Mouse (Mus musculus) midbrain, embryonic 10.5 days (tissue): ENCODE measurements around the gene Naxe. TPM values are rescaled to one million over a fixed set of nuclear protein-coding genes. Genes with fewer than 3 reads are reported as not detected.
A peak's percentile ranks its signal among the peaks of the same experiment; 100 is the strongest.

Experiments used
- DNase-seq: peaks from one replicate; pipeline ENCODE4 v3.0.0-alpha.2; 2017; ENCODE audit warnings: low spot score
- H3K27ac ChIP-seq: fragments of 300-500 bp; sonication (generic); replicated peaks from 2 replicates; pipeline ENCODE4 v1.5.1; 2016; ENCODE audit warnings: mild to moderate bottlenecking
- H3K27me3 ChIP-seq: fragments of 300-500 bp; sonication (generic); 2 replicates; pipeline ENCODE4 v1.6.1; 2016; ENCODE audit warnings: low read depth, mild to moderate bottlenecking; ENCODE audit not compliant: poor library complexity, severe bottlenecking
- H3K36me3 ChIP-seq: fragments of 300-500 bp; sonication (generic); 2 replicates; pipeline ENCODE4 v1.6.1; 2016; ENCODE audit warnings: mild to moderate bottlenecking, moderate library complexity
- H3K4me1 ChIP-seq: fragments of 300-500 bp; sonication (generic); 2 replicates; pipeline ENCODE4 v1.6.1; 2016
- H3K4me3 ChIP-seq: fragments of 300-500 bp; sonication (generic); 2 replicates; pipeline ENCODE4 v1.5.1; 2016; ENCODE audit warnings: mild to moderate bottlenecking, moderate library complexity
- H3K9me3 ChIP-seq: fragments of 300-500 bp; sonication (generic); replicated peaks from 2 replicates; pipeline ENCODE4 v1.6.1; 2016; ENCODE audit warnings: mild to moderate bottlenecking
- WGBS: fragments of 180-500 bp; shearing (Covaris S2); methylation state at CpG from one replicate; pipeline ENCODE4 v1.1.7; 2016; 5-methylcytosine and 5-hydroxymethylcytosine counted together
- polyA plus RNA-seq: library from polyadenylated mRNA; unstranded; fragments of >200 nt; fragmentation: Nextera tagmentation; extraction: Ambion mirVana; gene quantifications from 2 replicates; pipeline ENCODE4 v1.2.1, GENCODE M21; 2016

Gene Naxe
- 126 and 138 TPM in 2 replicates for polyA plus RNA-seq

GRCm38 (mm10) chr3:88057902-88058696 is at the start of gene Naxe:
Gene Naxe (minus strand): TSS chr3:88058495.
- H3K4me3 ChIP-seq, result peak within 1 kb of the TSS; percentile 77
- H3K9me3 ChIP-seq, result peaks cover 4% of the 10 kb centered on the region; the same call in 1 of the 2 replicates
- peaks cover 24% of the 10 kb centered on the region for H3K4me1 ChIP-seq
- H3K27me3 ChIP-seq, result no peaks in the 10 kb centered on the region
- under 1% methylated on average over 60 of the region's 60 CpGs for WGBS
- H3K36me3 ChIP-seq, result peaks cover 38% of the 10 kb centered on the region
- peak within 1 kb of the TSS; percentile 90 for H3K27ac ChIP-seq
- DNase-seq, result peak; percentile 93

GRCm38 (mm10) chr3:88106126-88106525 is 47.8 kb upstream of the Naxe start:
- Histone ChIP-seq H3K4me3 (no peak overlapping the region), H3K27me3 (no peaks in the 10 kb centered on the region), H3K27ac (no peak overlapping the region), H3K9me3 (no peaks in the 10 kb centered on the region), H3K36me3 (peaks cover 99% of the 10 kb centered on the region), H3K4me1 (no peaks in the 10 kb centered on the region)
- WGBS, result 78% methylated on average over 4 of the region's 4 CpGs
- no peak for DNase-seq

GRCm38 (mm10) chr3:88102611-88103010 is 44.3 kb upstream of the Naxe start:
- H3K4me1 ChIP-seq, result no peaks in the 10 kb centered on the region
- no peak for DNase-seq
- no peak overlapping the region for H3K4me3 ChIP-seq
- no peak overlapping the region for H3K27ac ChIP-seq
- WGBS, result 83% methylated on average over 6 of the region's 6 CpGs
- no peaks in the 10 kb centered on the region for H3K9me3 ChIP-seq
- H3K36me3 ChIP-seq, result peaks cover 97% of the 10 kb centered on the region
- H3K27me3 ChIP-seq, result no peaks in the 10 kb centered on the region

- peaks cover 97% of the 10 kb centered on the region for H3K36me3 ChIP-seq
- no peaks in the 10 kb centered on the region for H3K9me3 ChIP-seq
- no peaks in the 10 kb centered on the region for H3K27me3 ChIP-seq
- H3K4me1 ChIP-seq, result no peaks in the 10 kb centered on the region
- DNase-seq, result no peak
- H3K27ac ChIP-seq, result no peak overlapping the region
- H3K4me3 ChIP-seq, result no peak overlapping the region
- 93% methylated on average over 6 of the region's 6 CpGs for WGBS
These were observed 43.9 kb upstream of the Naxe start for GRCm38 (mm10) chr3:88102196-88102595.

GRCm38 (mm10) chr3:88101736-88102135 is 43.4 kb upstream of the Naxe start:
- no peaks in the 10 kb centered on the region for H3K9me3 ChIP-seq
- H3K4me1 ChIP-seq, result no peaks in the 10 kb centered on the region
- H3K36me3 ChIP-seq, result peaks cover 97% of the 10 kb centered on the region
- 93% methylated on average over 7 of the region's 7 CpGs for WGBS
- H3K27me3 ChIP-seq, result no peaks in the 10 kb centered on the region
- H3K27ac ChIP-seq, result no peak overlapping the region
- H3K4me3 ChIP-seq, result no peak overlapping the region
- DNase-seq, result no peak

GRCm38 (mm10) chr3:88100251-88100650 is 42.0 kb upstream of the Naxe start:
- Histone ChIP-seq H3K27me3 (no peaks in the 10 kb centered on the region), H3K4me3 (no peak overlapping the region), H3K9me3 (no peaks in the 10 kb centered on the region), H3K4me1 (no peaks in the 10 kb centered on the region), H3K27ac (no peak overlapping the region), H3K36me3 (peaks cover 93% of the 10 kb centered on the region)
- no peak for DNase-seq
- WGBS, result 97% methylated on average over 3 of the region's 3 CpGs

GRCm38 (mm10) chr3:88097666-88098065 is 39.4 kb upstream of the Naxe start:
- no peaks in the 10 kb centered on the region for H3K4me1 ChIP-seq
- H3K4me3 ChIP-seq, result no peak overlapping the region
- no peaks in the 10 kb centered on the region for H3K27me3 ChIP-seq
- WGBS, result 88% methylated on average over 6 of the region's 6 CpGs
- no peak for DNase-seq
- peaks cover 93% of the 10 kb centered on the region for H3K36me3 ChIP-seq
- H3K27ac ChIP-seq, result no peak overlapping the region
- no peaks in the 10 kb centered on the region for H3K9me3 ChIP-seq

GRCm38 (mm10) chr3:88094126-88094525 is 35.8 kb upstream of the Naxe start:
- Histone ChIP-seq H3K4me3 (no peak overlapping the region), H3K27ac (no peak overlapping the region), H3K4me1 (no peaks in the 10 kb centered on the region), H3K36me3 (peaks cover 96% of the 10 kb centered on the region), H3K9me3 (no peaks in the 10 kb centered on the region), H3K27me3 (no peaks in the 10 kb centered on the region)
- DNase-seq, result no peak
- WGBS, result 95% methylated on average over 5 of the region's 5 CpGs

- Histone ChIP-seq H3K9me3 (no peaks in the 10 kb centered on the region), H3K4me3 (no peak overlapping the region), H3K4me1 (no peaks in the 10 kb centered on the region), H3K36me3 (peaks cover 93% of the 10 kb centered on the region), H3K27me3 (no peaks in the 10 kb centered on the region), H3K27ac (no peak overlapping the region)
- 93% methylated on average over 6 of the region's 6 CpGs for WGBS
- DNase-seq, result no peak
These were observed 32.3 kb upstream of the Naxe start for GRCm38 (mm10) chr3:88090616-88091015.

- Histone ChIP-seq H3K9me3 (no peaks in the 10 kb centered on the region), H3K27me3 (no peaks in the 10 kb centered on the region), H3K36me3 (peaks cover 93% of the 10 kb centered on the region), H3K4me1 (no peaks in the 10 kb centered on the region), H3K27ac (no peak overlapping the region), H3K4me3 (no peak overlapping the region)
- 94% methylated on average over 7 of the region's 7 CpGs for WGBS
- DNase-seq, result no peak
These were observed 31.8 kb upstream of the Naxe start for GRCm38 (mm10) chr3:88090106-88090505.

- no peak overlapping the region for H3K4me3 ChIP-seq
- H3K27me3 ChIP-seq, result no peaks in the 10 kb centered on the region
- WGBS, result 69% methylated on average over 1 of the region's 1 CpGs
- peaks cover 85% of the 10 kb centered on the region for H3K36me3 ChIP-seq
- no peak for DNase-seq
- H3K4me1 ChIP-seq, result peaks cover 7% of the 10 kb centered on the region
- H3K9me3 ChIP-seq, result no peaks in the 10 kb centered on the region
- H3K27ac ChIP-seq, result no peak overlapping the region
These were observed 29.4 kb upstream of the Naxe start for GRCm38 (mm10) chr3:88087688-88088087.

GRCm38 (mm10) chr3:88085459-88085858 is 27.2 kb upstream of the Naxe start:
- Histone ChIP-seq H3K27ac (no peak overlapping the region), H3K4me3 (no peak overlapping the region), H3K27me3 (no peaks in the 10 kb centered on the region), H3K4me1 (peaks cover 19% of the 10 kb centered on the region), H3K9me3 (no peaks in the 10 kb centered on the region), H3K36me3 (peaks cover 62% of the 10 kb centered on the region)
- DNase-seq, result no peak
- 88% methylated on average over 2 of the region's 9 CpGs for WGBS

GRCm38 (mm10) chr3:88084001-88084400 is 25.7 kb upstream of the Naxe start:
- Histone ChIP-seq H3K27me3 (no peaks in the 10 kb centered on the region), H3K9me3 (no peaks in the 10 kb centered on the region), H3K4me1 (peaks cover 19% of the 10 kb centered on the region), H3K27ac (no peak overlapping the region), H3K36me3 (peaks cover 48% of the 10 kb centered on the region), H3K4me3 (no peak overlapping the region)
- no peak for DNase-seq
- WGBS, result 97% methylated on average over 2 of the region's 2 CpGs
